Mouse (Mus musculus) right cerebral cortex, postnatal 36 days (tissue): ENCODE results near the gene Dennd2c.
A peak's percentile ranks its signal among the peaks of the same experiment; 100 is the strongest.

ENCODE experiments used
- DNase-seq, 2 experiments: peaks; one replicate each; pipeline ENCODE4 v3.0.0; 2022; ENCODE audit warnings: low spot score in 2 of 2, mixed read lengths in 1 of 2

Gene Dennd2c

GRCm38 (mm10) chr3:103102454-103103390 lies at the start of gene Dennd2c:
TSS of gene Dennd2c (plus strand) at chr3:103102604.
- DNase-seq: peak; percentile 35 to 51

- DNase-seq: no peak
Measured at GRCm38 (mm10) chr3:103056016-103056595, 46.3 kb upstream of the Dennd2c start.

- DNase-seq: no peak
Measured at GRCm38 (mm10) chr3:103057752-103058151, 44.7 kb upstream of the Dennd2c start.

GRCm38 (mm10) chr3:103058207-103059157 lies 43.9 kb upstream of the Dennd2c start, which contains the start of gene Nras:
TSS of gene Nras (plus strand) at chr3:103058285.
- DNase-seq: peak; percentile 88

- DNase-seq: no peak
Measured at GRCm38 (mm10) chr3:103066927-103067326, 35.5 kb upstream of the Dennd2c start.

- no peak for DNase-seq
Measured at GRCm38 (mm10) chr3:103068971-103069370, 33.4 kb upstream of the Dennd2c start.

- DNase-seq: no peak
Measured at GRCm38 (mm10) chr3:103073771-103074170, 28.6 kb upstream of the Dennd2c start, which contains the start of gene Ampd1. TSS of gene Ampd1 (plus strand) at chr3:103074014.

- no peak for DNase-seq
Measured at GRCm38 (mm10) chr3:103075871-103076270, 26.5 kb upstream of the Dennd2c start.

GRCm38 (mm10) chr3:103076476-103076875 lies 25.9 kb upstream of the Dennd2c start:
- DNase-seq: no peak

- peak in 1 of 2 experiments; percentile 19 for DNase-seq
Measured at GRCm38 (mm10) chr3:103079301-103079700, 23.1 kb upstream of the Dennd2c start.

GRCm38 (mm10) chr3:103081051-103081450 lies 21.4 kb upstream of the Dennd2c start:
- no peak for DNase-seq

GRCm38 (mm10) chr3:103081861-103082453 lies 20.4 kb upstream of the Dennd2c start:
- no peak for DNase-seq

- no peak for DNase-seq
Measured at GRCm38 (mm10) chr3:103082761-103083160, 19.6 kb upstream of the Dennd2c start.

GRCm38 (mm10) chr3:103085986-103086385 lies 16.4 kb upstream of the Dennd2c start:
- no peak for DNase-seq

- DNase-seq: no peak
Measured at GRCm38 (mm10) chr3:103091753-103092152, 10.7 kb upstream of the Dennd2c start.

GRCm38 (mm10) chr3:103098662-103099061 lies 3.7 kb upstream of the Dennd2c start:
- no peak for DNase-seq

- DNase-seq: no peak
Measured at GRCm38 (mm10) chr3:103099667-103100066, 2.7 kb upstream of the Dennd2c start.

GRCm38 (mm10) chr3:103100735-103101134 lies 1.7 kb upstream of the Dennd2c start:
- DNase-seq: no peak

- DNase-seq: no peak
Measured at GRCm38 (mm10) chr3:103101194-103101593, 1.2 kb upstream of the Dennd2c start.

- DNase-seq: no peak
Measured at GRCm38 (mm10) chr3:103101909-103102308, 495 bp upstream of the Dennd2c start.

GRCm38 (mm10) chr3:103107565-103108240 lies 5.3 kb downstream of the Dennd2c start:
- no peak for DNase-seq
